Mouse (Mus musculus) heart, postnatal 36 days (tissue): ENCODE results near the gene Sox13. TPM values are rescaled to one million over a fixed set of nuclear protein-coding genes. Genes with fewer than 3 reads are reported as not detected.

Source experiments
- DNase-seq, 2 experiments: peaks; one replicate each; pipeline ENCODE4 v3.0.0; 2021 to 2022
- intact Hi-C: fragments of 180-260 bp; cut with DNase I; formaldehyde crosslinking; loops from one replicate; pipeline ENCODE4 v1.15.1; 2025
- total RNA-seq, 2 experiments: library from RNA; stranded (reverse); gene quantifications; 2 replicates each; pipeline ENCODE4 v1.2.3; 2021

Gene Sox13
- total RNA-seq, 2 experiments from 2014 or later = 16.1 to 16.7 TPM

GRCm38 (mm10) chr1:133377547-133377946, 46.6 kb downstream of the Sox13 start:
- DNase-seq = no peak
- intact Hi-C loops = no loop called here

GRCm38 (mm10) chr1:133375696-133376346, 48.4 kb downstream of the Sox13 start:
- no peak for DNase-seq
- intact Hi-C loops = no loop called here

- intact Hi-C loops = no loop called here
- DNase-seq = no peak
These were observed 52.1 kb downstream of the Sox13 start for GRCm38 (mm10) chr1:133372113-133372512.

- intact Hi-C loops = no loop called here
- DNase-seq = no peak
These were observed 52.7 kb downstream of the Sox13 start for GRCm38 (mm10) chr1:133371431-133371830.

GRCm38 (mm10) chr1:133370352-133370751, 53.8 kb downstream of the Sox13 start:
- DNase-seq = no peak

GRCm38 (mm10) chr1:133368644-133369043, 55.5 kb downstream of the Sox13 start:
- intact Hi-C loops = no loop called here
- no peak for DNase-seq

More at GRCm38 (mm10) chr1:133370352-133370751, 53.8 kb downstream of the Sox13 start:
- intact Hi-C loops = no loop called here

GRCm38 (mm10) chr1:133367606-133368488, 56.3 kb downstream of the Sox13 start:
- intact Hi-C loops = no loop called here
- DNase-seq = no peak

GRCm38 (mm10) chr1:133366951-133367605, 57.1 kb downstream of the Sox13 start:
- intact Hi-C loops = no loop called here
- no peak for DNase-seq

- intact Hi-C loops = no loop called here
These were observed 59.3 kb downstream of the Sox13 start for GRCm38 (mm10) chr1:133364890-133365289.

GRCm38 (mm10) chr1:133364022-133364630, 60.1 kb downstream of the Sox13 start:
- intact Hi-C loops = no loop called here
- no peak for DNase-seq

More at GRCm38 (mm10) chr1:133364890-133365289, 59.3 kb downstream of the Sox13 start:
- DNase-seq = no peak

GRCm38 (mm10) chr1:133363276-133364021, 60.7 kb downstream of the Sox13 start, which contains the start of gene Etnk2:
Gene Etnk2 (plus strand): TSS chr1:133363572.
- peak; percentile 77 to 78 for DNase-seq
- intact Hi-C loops = no loop called here

- no peak for DNase-seq
- intact Hi-C loops = no loop called here
These were observed 62.1 kb downstream of the Sox13 start for GRCm38 (mm10) chr1:133362103-133362502.

GRCm38 (mm10) chr1:133361006-133361405, 63.2 kb downstream of the Sox13 start:
- intact Hi-C loops = no loop called here

GRCm38 (mm10) chr1:133356330-133356729, 67.8 kb downstream of the Sox13 start:
- DNase-seq = no peak
- intact Hi-C loops = no loop called here

More at GRCm38 (mm10) chr1:133361006-133361405, 63.2 kb downstream of the Sox13 start:
- DNase-seq = no peak

- no peak for DNase-seq
- intact Hi-C loops = no loop called here
These were observed 68.3 kb downstream of the Sox13 start for GRCm38 (mm10) chr1:133355912-133356311.

GRCm38 (mm10) chr1:133355469-133355868, 68.7 kb downstream of the Sox13 start:
- DNase-seq = no peak
- intact Hi-C loops = no loop called here

GRCm38 (mm10) chr1:133353371-133353809, 70.8 kb downstream of the Sox13 start:
- intact Hi-C loops = loop anchor here (2.0 kb wide), 3 partner anchors 39 to 207 kb away; no protein-coding TSS in a partner anchor
- DNase-seq = peak; percentile 62 to 74

- no peak for DNase-seq
- intact Hi-C loops = loop anchor here (2.0 kb wide), 3 partner anchors 37 to 205 kb away; no protein-coding TSS in a partner anchor
These were observed 72.4 kb downstream of the Sox13 start for GRCm38 (mm10) chr1:133351762-133352161.

- no peak for DNase-seq
- intact Hi-C loops = no loop called here
These were observed 74.0 kb downstream of the Sox13 start, which contains the start of gene Ren1 for GRCm38 (mm10) chr1:133350210-133350609. Gene Ren1 (plus strand): TSS chr1:133350510.
